Mouse (Mus musculus) CD4-positive, CD25-positive, alpha-beta regulatory T cell, adult 2 months (primary cell): ENCODE data around the gene Hoxc11.

Experiments used
- DNase-seq: peaks from one replicate; pipeline ENCODE4 v3.0.0-alpha.2; 2012; ENCODE audit warnings: low read depth, low spot score

Hoxc11 gene

DNA sequence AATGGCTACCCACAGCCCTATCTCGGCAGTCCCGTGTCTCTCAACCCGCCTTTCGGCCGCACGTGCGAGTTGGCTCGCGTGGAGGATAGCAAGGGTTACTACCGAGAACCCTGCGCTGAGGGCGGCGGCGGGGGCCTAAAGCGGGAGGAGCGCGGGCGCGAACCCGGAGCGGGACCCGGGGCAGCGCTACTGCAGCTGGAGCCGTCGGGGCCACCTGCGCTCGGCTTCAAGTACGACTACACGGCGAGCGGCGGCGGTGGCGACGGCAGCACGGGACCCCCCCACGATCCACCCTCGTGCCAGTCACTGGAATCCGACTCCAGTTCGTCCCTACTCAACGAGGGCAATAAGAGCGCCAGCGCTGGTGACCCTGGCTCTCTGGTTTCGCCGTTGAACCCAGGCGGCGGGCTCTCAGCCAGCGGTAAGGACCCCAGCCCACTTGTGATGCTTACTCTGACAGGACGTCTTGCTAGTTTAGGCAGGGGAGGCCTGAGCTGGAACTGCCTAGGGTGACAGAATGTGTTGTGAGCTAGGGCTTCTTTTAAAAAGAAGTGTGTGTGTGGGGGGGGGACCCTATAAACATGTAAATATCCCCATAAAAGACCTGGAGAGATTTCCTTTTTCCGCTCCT, 17.1 kb upstream of the Hoxc11 start:
- no peak for DNase-seq

DNA sequence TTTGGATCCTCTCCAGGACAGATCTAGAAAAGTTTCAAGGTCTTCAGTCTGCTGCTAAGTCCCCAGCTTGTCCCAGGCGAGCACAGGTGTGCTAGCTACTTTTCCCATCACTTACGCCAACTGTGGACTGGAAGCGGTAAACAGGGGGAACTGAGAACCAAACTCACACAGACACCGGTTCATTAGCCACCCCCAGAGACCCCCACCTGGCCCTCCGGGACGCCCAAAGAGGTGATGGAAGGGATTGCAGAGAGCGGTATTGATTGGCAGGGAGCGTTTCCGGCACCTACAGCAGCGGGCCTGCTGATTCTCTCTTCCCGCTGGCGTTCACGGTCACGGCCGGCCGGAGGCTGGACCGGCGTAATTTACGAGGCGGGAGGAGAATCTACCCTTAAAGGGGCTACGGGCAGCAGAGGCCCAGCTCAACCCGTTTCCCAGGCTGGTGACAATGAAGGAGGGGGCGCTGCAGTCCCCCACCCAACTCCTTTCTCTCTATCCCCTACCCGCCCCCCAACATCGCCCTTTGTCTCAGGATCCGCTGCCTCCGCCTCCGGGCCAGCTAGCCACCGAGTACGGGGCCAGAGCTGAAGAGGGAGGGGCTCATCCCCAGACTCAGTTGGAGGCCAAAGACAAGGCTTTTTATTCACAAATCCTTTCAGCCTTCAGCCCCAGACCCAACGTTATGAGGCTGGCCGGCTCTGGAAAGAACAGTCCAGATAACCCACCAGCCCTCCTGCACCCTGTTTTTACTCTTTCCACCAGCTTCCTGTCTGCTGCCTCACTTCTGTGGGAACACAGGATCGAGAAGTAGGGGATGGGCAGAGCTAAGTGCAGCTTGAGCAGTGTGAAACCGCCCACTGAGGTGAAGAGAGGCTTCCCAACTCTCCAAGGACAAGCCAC, 14.7 kb upstream of the Hoxc11 start:
- no peak for DNase-seq

DNA sequence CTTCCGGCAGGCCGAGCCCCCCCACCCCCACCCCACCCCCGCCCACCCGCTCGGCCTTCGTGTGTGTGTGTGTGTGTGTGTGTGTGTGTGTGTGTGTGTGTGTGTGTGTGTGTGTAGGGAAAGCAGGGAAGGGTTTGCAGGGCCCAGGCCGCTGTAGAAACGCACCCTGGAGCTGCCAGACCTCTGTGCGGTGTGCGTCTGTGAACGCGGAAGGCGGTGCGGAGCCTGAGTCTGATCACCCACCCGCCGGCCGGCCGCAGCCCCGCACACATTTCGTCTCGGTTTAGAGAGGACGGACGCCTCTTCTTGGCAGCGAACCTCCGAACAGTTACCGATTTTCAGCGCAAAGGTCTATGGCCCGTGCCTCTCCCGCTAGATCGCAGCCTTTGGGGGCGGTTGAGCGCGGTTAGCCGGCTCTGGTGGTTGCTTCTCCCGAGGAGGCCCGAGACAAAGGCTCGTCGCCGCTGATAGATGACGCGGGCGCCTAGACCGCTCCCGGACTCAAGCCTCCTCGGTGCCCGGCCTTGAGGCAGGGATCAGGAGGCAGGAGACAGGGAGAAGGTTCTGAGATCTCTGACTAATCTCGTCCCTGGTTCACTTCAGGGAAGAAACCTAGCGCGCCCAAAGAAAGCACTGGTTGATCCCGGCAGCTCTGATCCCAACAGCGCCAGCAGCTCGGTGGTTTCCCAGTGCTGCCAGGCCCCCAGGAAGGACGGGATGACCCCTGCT, 11.3 kb upstream of the Hoxc11 start:
- no peak for DNase-seq

DNA sequence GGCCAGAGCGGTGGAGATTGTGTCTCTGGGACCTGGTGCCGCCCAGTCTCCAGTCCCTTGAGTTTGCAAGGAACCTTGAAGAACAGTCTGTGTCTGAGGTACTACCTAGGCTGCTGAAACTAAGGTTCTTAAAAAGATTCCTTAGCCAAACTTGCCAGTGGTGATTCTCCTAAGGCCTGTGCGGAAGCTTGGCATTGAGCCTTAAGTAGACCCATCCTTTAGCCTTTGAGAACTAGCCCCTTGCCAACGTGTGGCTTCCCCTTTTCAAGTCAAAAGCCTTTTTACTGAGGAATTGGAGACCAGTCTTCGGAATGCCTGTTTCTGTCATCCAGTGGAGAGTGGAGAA, 10.8 kb upstream of the Hoxc11 start:
- no peak for DNase-seq

DNA sequence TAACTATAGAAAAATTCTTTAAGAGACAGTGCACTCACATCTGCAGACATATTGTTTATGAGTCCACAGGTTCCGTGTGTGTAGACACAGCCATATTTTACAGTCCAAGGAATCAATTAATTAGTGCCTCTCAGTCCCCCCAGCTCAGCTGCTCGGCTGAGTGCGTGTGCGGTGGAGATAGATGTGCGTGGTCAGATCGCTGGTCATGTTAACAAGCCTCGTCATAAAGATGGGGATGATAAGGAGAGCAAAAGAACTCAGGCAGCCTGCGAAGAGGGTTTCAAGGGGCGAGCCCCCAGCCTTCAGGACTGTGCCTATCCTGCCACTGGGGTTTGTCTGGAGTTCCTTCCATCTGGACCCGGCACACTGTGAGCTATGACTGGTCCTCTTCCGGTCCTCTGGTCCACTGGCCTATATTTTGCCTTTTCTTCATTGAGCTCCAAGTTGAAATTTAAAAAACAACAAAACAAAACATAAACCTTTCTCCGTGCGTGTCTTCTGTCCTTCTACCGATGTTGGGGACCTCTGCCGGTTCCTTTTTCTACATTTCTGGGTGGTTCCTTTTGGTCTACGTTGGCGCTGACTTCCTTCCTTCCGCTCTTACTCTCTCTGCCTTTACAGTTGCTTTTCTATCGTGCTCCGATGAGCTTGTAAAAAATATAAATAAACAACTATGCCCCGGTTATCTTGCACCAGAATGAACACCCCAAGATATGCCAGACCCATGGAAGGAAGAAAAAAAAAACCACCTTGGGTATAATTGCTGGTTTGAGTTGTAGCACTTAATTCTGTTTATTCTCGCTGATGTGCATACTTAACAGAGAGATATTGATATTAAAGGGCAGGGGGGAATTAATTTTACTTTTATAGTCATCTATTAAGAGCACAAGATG, 8.8 kb upstream of the Hoxc11 start:
- DNase-seq, result no peak

DNA sequence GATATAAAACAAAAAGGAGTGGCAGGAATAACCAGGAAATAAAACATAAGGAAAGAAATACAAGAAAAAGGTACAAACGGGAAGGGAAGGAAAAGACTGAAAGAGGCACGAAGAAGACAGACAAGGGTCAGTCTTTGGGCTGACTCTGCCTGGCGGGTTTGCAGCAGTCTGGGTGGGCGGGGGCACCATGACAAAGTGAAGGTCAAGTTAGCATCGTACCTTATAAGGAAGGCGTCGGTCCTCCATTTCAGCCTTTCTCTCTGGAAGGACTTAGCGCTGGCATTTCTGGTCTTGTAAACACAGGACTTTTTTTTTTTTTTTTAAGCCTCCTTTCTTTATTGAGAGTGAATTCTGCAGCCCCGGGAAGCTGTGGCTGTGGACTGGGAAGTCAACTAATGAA, 7.0 kb upstream of the Hoxc11 start:
- DNase-seq, result no peak

DNA sequence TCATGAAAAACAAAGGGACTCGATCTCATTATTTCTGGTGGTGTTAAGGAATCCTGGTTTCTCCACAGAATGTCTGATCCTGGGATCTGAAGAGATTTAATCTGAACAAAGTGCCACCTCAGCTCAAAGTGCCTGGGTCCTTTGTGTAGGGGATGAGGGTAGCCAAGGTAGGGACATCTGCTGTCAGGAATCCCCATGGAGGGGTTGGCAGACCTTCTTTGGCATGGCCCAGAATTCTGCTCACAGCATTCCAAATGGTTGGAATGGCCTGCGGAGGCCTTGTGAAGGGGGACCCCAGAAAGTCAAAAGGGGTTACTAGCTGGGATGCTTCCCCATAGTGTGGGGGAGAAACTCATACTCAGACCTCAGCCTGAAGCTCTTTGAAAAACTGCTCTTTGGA, 5.4 kb upstream of the Hoxc11 start:
- DNase-seq, result no peak

DNA sequence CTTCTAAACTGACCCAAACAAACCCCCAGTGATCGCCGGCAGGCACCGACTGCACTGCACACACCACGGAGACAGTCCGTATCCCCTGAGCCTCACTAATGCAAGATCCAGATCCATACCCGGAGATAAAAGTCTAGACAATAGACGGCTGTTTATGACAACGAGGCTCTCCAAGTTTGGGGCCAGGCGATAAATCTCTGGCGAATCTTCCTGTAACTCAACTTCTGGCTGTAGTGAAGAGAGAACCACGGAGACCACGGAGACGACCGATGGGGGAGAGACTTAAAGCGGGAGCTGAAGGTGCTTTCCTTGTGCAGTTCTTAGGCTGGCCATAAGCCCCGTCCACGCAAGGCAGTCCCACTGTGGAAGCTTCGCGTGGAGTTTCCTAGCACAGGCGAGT, 4.5 kb upstream of the Hoxc11 start:
- DNase-seq, result no peak

DNA sequence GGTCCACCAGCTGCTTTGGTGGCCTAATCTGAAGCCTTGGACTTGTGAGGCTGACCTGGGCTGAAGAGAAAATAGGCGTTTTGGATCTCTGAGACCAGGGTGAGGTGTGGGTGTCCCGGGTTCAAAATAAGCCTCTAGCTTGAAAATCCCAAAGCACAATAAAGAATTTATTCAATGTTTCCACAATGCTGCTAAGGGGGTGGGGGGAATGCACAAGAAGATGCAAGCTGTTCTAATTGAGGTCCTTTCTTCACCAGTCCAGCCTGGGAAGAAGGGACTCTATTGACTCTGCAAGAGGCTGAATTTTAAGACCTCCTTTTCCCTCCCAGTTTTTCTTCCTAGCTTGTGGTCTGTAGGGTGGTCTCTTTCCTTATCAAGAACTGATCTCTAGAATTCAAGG, 3.4 kb upstream of the Hoxc11 start:
- DNase-seq, result no peak

DNA sequence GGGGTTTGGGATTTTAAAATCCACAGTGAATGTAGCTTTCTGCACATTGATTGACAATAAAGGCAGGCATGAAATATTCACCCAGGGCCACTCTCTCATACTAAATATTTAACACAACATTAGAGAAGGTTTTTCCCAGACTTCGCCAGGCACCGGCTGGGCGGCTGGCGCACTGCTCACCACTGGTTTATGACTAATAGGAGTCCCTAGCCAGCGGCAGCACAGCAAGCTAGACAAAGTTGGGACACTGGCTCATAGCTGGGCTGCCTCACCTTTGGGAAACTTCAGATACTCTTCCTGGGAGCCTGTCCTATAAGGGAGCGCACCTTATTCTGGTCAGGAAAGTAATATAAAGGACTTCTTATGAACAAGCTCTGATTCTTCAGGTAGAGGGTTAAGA, 666 bp upstream of the Hoxc11 start:
- DNase-seq, result no peak

DNA sequence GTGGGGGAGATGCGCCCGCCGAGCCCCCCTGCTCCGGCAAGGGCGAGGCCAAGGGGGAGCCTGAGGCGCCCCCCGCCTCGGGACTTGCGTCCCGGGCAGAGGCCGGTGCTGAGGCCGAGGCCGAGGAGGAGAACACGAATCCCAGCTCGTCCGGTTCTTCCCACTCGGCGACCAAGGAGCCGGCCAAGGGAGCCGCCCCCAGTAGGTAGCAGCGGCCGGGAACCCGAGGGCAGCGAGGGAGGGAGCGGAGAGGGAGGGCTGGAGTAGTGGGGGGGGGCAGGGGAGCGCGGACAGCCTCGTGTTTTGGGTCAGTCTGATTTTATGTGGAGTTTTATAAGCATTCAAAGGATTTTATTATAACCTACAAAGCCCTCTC, 768 bp downstream of the Hoxc11 start:
- no peak for DNase-seq

DNA sequence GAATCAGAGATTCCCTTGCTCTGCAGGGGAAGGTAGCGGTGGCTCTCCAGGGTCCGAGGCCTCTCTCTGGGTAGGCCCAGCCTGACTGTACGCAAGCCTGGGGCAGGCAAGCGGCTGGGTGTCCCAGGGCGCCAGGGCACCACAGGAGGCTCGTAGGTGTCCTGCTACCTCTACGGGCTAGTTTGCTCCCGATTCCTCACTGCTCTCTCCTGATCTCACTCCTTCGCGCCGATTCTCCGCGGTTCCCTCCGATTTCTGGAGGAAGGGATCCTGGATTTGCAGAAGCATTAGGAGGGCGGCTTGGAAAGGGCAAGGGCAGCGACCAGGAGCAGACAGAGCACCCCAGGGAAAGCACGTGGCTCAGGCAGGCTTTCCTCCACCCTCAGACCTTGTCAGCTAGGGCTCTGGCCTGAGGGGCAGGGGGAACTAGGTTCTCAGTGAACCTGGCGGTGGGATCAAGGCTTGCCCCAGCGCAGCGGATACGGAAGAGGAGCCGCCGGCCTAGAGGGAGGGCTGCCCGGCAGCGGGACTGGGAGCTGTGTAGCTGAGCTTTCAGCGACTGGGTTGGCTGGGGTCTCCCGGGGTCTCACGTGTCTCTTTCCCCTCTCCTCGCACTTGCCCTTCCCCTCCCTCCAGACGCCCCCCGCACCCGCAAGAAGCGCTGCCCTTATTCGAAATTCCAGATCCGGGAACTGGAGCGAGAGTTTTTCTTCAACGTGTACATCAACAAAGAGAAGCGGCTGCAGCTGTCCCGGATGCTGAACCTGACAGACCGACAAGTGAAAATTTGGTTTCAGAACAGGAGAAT, 1.8 kb downstream of the Hoxc11 start:
- DNase-seq, result no peak

DNA sequence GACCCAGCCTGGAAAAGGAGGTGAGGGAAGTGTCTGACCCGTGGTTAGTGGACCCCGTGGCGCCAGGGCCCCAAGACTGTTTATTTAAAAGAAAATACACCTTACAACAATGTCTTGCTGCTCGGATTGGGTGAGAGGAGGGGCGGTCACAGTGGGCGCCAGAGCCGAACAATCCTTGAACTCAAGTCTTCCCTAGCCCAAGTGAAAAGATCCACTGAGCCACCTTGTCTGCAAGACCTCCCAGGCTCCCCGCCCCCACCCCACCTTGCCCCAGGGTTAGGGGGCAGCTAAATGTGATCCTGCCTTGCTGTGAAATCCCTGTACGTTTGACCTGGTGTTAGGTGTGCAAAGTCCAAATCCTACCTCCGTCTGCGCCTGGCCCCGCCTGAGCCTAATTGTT, 2.7 kb downstream of the Hoxc11 start:
- DNase-seq, result no peak

DNA sequence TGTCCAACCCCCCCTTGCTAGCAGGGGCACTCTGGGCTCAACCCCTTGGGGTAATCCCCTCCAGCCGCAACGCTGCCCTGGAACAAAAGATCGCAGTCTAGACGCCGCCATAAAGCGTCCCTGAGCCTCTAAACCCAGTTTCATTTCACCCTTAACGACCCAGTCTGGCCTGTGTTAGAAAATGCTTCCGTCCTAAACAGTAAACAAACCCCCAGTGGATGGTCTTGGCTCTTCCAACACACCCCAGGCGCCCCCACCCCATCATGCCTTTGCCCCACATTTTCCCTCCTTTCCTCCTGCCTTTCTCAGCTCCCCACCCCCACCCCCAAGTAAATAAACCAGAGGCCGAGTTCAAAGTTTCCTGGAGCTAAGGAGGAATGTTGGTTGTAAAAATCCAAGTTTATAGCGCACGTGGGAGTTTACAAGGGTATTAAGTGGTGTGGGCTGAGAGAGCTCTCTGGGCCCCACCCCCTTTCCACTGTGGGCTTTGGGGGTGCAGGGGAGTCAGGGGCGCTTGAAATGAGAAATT, 5.5 kb downstream of the Hoxc11 start:
- no peak for DNase-seq

DNA sequence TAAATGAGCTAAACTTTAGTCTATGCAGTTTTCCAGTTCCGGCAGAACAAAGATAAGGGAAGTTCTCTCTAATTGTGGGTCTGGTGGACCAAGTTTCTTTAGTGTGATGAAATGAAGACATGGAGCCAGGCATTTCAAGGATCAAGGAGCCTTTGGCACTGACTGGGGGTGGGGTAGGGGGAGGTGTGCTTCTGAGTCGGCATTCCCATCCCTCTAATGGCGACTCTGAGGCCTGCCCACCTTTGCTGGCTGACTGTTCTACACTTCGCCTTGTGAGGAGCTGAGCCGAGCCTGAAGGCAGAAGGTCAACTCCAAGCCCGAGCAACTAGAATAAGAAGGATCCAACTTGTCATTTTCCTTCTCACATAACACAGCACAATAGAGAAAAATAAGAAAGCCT, 7.5 kb downstream of the Hoxc11 start:
- DNase-seq, result no peak

DNA sequence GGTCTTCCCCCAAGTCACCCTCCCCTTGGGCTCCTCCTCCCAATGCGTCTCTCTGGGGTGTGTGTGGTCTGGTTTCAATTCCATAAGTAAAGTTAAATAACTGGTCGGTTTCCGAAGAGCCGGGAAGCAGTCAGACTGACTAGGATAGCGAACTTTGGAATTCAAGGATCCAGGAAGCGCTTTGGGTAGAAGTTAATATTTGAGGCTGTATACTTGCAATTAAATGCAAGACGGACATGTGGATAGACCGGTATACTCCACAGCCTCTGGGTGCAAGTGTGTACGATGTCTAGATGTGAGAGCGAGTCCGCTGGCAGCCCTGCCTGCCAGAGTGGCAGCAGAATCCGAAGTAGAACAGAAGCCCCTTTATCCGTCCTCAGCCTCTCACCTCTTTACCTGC, 8.3 kb downstream of the Hoxc11 start:
- DNase-seq, result no peak

DNA sequence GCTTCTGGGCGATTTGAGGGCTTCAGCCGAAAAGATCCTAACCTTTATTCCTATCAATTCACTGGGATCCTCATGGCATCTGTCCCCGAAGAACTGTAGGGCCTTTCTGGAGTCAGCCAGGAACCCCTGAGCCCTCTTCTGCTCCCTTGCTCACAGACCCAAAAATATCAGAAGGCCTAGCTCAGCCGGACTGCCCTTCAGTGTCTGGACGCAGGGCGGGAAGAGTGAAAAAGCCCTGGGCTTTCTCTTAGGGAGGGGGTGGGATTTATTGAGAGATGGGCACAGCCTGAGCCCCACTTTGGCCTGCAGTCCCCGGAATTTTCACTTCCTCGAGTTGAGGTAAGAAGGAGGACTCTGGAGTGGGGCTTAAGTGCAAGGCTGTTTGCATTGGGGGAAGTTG, 9.0 kb downstream of the Hoxc11 start:
- DNase-seq, result no peak

DNA sequence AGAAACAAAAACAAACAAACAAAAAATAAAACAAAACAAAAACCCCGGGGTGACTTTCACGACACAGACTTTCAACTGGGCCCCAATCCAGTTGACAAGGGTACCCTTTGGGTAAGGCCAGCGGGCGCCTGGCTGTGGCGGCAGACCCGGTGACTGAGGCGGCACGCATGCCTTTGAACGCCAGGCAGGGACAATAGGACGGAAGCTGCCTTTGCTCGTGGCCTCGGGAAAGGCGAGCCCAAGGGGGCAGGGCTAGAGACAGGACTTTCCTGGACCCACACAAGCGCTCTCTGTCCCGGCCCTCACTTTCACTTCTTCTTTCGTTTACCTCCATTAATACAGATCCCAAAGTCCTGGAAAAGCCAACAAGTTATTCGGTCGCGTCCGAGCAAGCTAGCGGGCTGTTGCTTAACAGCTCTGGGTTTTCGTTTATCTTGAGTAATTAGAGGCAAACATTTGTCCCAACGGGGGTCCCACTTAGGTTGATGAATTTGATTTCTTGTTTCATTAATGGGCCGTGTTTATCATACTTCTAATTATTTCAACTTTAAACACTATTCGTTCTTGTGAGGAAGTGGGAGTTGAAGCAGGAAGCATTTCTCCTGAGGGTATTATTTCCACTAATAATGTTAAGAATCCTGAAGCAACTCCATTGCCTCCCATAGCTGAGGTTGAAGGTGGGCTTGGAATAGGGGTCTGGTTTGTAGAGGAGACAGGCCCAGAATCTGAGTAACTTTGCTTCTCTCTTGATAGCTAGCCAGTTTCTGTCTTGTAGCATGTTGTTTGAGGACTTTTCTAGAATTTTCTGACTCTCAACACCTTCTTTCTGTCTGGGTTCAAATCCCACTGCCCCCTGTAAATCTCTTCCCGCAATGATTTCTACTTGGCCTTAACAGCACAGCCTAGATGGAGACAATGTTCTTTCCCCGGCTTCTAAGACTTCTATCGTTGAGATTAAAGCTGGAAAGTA, 9.7 kb downstream of the Hoxc11 start:
- DNase-seq, result no peak
